Mouse (Mus musculus): ENCODE measurements around the gene Asb14. TPM values are rescaled to one million over a fixed set of nuclear protein-coding genes. Genes with fewer than 3 reads are reported as not detected.

Gene Asb14
- polyA plus RNA-seq (2015; fragmentation: Nextera tagmentation; extraction: Ambion mirVana) = not detected in 2 replicates

DNA sequence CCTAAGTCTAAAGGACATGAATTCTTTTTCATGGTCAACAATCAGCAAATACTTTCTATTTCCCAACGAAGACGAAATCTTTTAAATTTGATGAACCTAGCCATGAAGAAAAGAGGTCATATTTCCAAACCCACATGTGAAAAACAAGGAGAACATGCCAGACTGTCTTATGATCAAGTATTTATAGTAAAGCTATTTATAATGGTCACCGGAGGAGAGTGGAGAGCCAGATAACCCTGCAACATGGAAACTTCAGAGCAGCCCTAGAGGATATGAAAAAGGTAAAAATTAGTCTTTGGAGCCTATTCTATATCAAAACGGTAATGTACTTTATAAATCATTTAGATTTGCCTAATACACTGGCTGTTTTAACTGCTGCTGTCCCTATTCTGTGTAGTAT lies at the start of gene Asb14:
Gene Asb14, plus strand, starts transcription at position 166 of the 400 bp plus-strand sequence.
- Histone ChIP-seq H3K9me3 (replicated peaks) (no peaks in the 10 kb centered on the region), H3K4me2 (no peak within 1 kb of the TSS), H3K4me1 (replicated peaks) (0 out of 2 replicates have a peak, but pooled peaks cover 2% of the 10 kb centered on the region), H3K36me3 (no peaks in the 10 kb centered on the region), H3K27me3 (no peaks in the 10 kb centered on the region), H3K27ac (no peak within 1 kb of the TSS), H3K9ac (no peak within 1 kb of the TSS), H3K4me3 (replicated peaks) (no peak within 1 kb of the TSS)
- ATAC-seq (ENCODE audit: low read depth) = no peak
- WGBS (ENCODE audit: insufficient replicate concordance) = 76% methylated on average over 4 of the region's 4 CpGs
- DNase-seq = no peak

DNA sequence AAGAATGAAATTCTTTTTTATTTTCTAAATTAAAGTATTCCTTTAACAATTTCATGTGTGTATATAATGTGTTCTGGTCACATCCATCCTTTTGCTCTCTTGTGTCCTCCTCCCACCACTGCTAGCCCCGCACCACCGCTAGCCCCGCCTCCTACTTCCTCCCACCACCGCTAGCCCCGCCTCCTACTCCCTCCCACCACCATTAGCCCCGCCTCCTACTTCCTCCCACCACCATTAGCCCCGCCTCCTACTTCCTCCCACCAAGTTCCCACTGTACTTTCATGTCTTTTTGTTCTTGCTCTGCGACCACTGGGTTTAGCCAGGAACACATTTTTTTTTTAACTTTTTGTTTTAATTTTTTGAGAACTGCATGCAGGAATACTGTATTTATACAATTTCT lies 41.3 kb upstream of the Asb14 start:
- 54% methylated on average over 8 of the region's 8 CpGs for WGBS (ENCODE audit: insufficient replicate concordance)
- Histone ChIP-seq H3K36me3 (no peaks in the 10 kb centered on the region), H3K4me2 (no peak overlapping the region), H3K9ac (no peak overlapping the region), H3K27me3 (no peaks in the 10 kb centered on the region), H3K4me3 (replicated peaks) (no peak overlapping the region), H3K4me1 (replicated peaks) (peaks cover 3% of the 10 kb centered on the region), H3K27ac (no peak overlapping the region), H3K9me3 (replicated peaks) (no peaks in the 10 kb centered on the region)
- DNase-seq = no peak
- no peak for ATAC-seq (ENCODE audit: low read depth)

DNA sequence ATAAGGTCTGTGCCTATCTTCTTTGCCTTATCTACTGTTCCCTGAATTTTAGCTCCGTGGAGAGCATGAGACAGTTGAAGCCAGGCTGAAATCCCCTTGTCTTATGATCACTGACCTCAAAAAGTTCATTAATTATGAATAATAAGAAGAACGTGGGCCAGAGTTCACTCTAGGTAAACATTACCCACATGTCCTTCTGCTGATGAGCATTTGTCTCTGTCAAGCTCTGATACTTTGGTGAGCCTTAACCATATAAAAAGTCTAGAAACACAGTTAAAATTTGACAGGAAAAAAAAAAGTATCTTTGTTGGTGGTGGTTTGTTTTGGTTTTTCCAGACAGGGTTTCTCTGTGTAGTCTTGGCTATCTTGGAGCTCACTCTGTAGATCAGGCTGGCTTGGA lies 40.3 kb upstream of the Asb14 start:
- no peak overlapping the region for H3K4me2 ChIP-seq
- H3K27me3 ChIP-seq = no peaks in the 10 kb centered on the region
- no peak overlapping the region for H3K9ac ChIP-seq
- H3K9me3 ChIP-seq (replicated peaks) = no peaks in the 10 kb centered on the region
- H3K4me3 ChIP-seq (replicated peaks) = no peak overlapping the region
- peaks cover 6% of the 10 kb centered on the region for H3K4me1 ChIP-seq (replicated peaks)
- no peak overlapping the region for H3K27ac ChIP-seq
- H3K36me3 ChIP-seq = no peaks in the 10 kb centered on the region
- DNase-seq (no peak), ATAC-seq (ENCODE audit: low read depth) (no peak)
- WGBS (ENCODE audit: insufficient replicate concordance) = 48% methylated on average over 2 of the region's 2 CpGs

DNA sequence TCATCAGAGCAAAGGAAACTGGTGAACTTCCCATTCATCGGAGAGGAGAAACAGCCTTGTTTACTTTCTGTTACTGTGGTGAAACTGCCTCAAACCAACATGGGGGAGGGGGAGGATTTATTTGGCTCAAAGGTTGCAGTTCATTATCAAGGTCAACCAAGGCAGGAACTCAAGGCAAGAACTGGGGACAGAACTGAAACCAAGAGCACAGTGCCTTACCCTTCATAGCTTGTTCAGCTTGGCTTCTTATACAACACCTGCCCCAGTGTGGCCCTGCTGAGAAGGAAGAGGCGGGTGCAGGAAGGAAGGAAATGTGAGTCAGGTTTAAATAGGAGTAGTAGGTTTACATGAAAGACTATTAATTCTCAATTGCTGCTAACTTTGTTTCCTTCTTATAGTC lies 36.0 kb upstream of the Asb14 start:
- no peak for ATAC-seq (ENCODE audit: low read depth)
- Histone ChIP-seq H3K4me3 (replicated peaks) (no peak overlapping the region), H3K9ac (no peak overlapping the region), H3K36me3 (no peaks in the 10 kb centered on the region), H3K27me3 (no peaks in the 10 kb centered on the region), H3K4me1 (replicated peaks) (peaks cover 6% of the 10 kb centered on the region), H3K27ac (no peak overlapping the region), H3K4me2 (no peak overlapping the region), H3K9me3 (replicated peaks) (no peaks in the 10 kb centered on the region)
- no peak for DNase-seq
- 25% methylated on average over 2 of the region's 2 CpGs for WGBS (ENCODE audit: insufficient replicate concordance)

DNA sequence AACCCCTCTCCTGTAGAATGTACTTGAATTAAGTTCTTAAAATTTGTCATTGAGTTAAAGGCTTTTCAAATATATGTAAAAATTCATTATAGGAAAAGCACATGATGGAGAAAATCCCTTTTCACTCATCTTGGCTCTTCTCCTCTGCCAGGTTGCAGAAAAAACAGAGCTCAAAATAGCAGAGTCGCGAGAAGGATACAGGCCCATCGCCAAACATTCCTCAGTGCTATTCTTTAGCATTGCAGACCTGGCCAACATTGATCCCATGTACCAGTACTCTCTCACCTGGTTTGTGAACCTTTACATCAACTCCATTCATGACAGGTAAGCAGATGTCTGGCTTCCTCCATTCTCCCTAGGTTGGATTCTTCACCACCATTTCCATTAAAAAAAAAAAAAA lies 35.3 kb upstream of the Asb14 start:
- Histone ChIP-seq H3K4me1 (replicated peaks) (peaks cover 6% of the 10 kb centered on the region), H3K4me2 (no peak overlapping the region), H3K4me3 (replicated peaks) (no peak overlapping the region), H3K36me3 (no peaks in the 10 kb centered on the region), H3K27me3 (no peaks in the 10 kb centered on the region), H3K27ac (no peak overlapping the region), H3K9ac (no peak overlapping the region), H3K9me3 (replicated peaks) (no peaks in the 10 kb centered on the region)
- WGBS (ENCODE audit: insufficient replicate concordance) = 90% methylated on average over 3 of the region's 3 CpGs
- ATAC-seq (ENCODE audit: low read depth) (no peak), DNase-seq (no peak)

DNA sequence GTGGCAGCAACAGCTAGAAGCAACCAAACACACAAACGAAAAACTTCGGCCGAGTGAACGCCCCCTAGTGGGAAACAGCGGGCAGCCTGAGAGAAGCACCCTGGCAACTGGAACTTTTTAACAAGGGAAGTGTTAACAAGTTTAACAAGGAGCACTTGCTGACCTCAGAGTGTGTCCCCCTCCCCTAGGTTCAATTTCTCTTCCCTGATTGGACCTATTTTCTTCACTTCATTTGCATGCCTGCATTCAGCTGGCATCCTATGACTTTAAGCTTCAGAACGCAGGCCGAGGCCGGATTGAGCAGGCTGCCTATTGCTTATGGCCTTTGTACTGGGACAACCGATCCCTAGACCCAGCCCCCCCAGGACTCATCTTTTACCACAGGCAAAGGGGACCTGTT lies 27.0 kb upstream of the Asb14 start:
- H3K36me3 ChIP-seq = no peaks in the 10 kb centered on the region
- no peaks in the 10 kb centered on the region for H3K27me3 ChIP-seq
- H3K9ac ChIP-seq = no peak overlapping the region
- H3K4me1 ChIP-seq (replicated peaks) = no peaks in the 10 kb centered on the region
- no peaks in the 10 kb centered on the region for H3K9me3 ChIP-seq (replicated peaks)
- DNase-seq = no peak
- H3K27ac ChIP-seq = no peak overlapping the region
- no peak for ATAC-seq (ENCODE audit: low read depth)
- 67% methylated on average over 9 of the region's 9 CpGs for WGBS (ENCODE audit: insufficient replicate concordance)
- H3K4me3 ChIP-seq (replicated peaks) = no peak overlapping the region
- H3K4me2 ChIP-seq = no peak overlapping the region

DNA sequence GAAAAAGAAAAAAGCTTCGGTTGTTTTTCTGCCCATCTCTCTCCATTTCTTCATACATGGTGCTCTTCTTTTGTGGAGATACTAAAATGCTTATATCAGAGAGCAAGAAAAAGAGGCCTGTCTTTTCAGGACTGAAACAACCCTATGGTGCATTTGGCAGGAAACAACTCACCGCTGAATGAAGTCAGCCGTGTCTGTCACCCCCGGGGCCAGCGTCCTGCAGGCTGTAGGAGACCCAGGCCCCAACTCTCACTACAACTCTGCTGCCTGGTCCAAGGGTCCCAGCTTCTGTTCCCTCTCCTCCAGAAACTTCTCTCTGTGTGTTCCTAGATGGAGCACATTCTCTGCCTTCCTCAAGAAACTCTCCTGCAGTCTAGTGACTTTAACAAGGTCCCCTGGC lies 26.1 kb upstream of the Asb14 start:
- Histone ChIP-seq H3K9ac (no peak overlapping the region), H3K4me2 (no peak overlapping the region)

DNA sequence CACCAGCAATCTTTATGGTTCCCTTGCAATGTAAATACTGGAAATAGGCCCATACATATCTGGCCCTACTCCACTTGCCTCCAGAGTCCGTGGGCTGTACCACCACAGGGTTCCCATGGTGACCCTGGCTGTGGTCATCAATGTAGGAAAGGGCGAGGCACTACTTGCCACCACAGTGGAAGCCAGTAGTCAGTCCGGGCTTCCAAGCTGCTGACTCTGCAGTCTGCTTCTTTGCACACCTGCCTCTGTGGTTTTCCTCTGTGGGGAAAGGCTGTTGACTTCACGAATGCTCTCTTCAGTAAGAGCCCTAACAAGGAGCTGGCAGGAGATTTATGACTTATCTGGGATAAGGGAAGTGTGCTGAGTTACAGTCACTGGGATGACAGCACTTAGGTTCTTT lies 15.6 kb upstream of the Asb14 start:
- no peaks in the 10 kb centered on the region for H3K36me3 ChIP-seq
- H3K27ac ChIP-seq = no peak overlapping the region
- H3K27me3 ChIP-seq = no peaks in the 10 kb centered on the region
- H3K4me3 ChIP-seq (replicated peaks) = no peak overlapping the region
- no peak overlapping the region for H3K4me2 ChIP-seq
- no peak for DNase-seq
- H3K9ac ChIP-seq = no peak overlapping the region
- ATAC-seq (ENCODE audit: low read depth) = no peak
- H3K4me1 ChIP-seq (replicated peaks) = no peaks in the 10 kb centered on the region
- 16% methylated on average over 4 of the region's 4 CpGs for WGBS (ENCODE audit: insufficient replicate concordance)
- H3K9me3 ChIP-seq (replicated peaks) = no peaks in the 10 kb centered on the region

More for the DNA sequence above, 26.1 kb upstream of the Asb14 start:
- 72% methylated on average over 5 of the region's 5 CpGs for WGBS (ENCODE audit: insufficient replicate concordance)
- ATAC-seq (ENCODE audit: low read depth) (no peak), DNase-seq (no peak)
- Histone ChIP-seq H3K27me3 (no peaks in the 10 kb centered on the region), H3K4me3 (replicated peaks) (no peak overlapping the region), H3K4me1 (replicated peaks) (no peaks in the 10 kb centered on the region), H3K27ac (no peak overlapping the region), H3K9me3 (replicated peaks) (no peaks in the 10 kb centered on the region), H3K36me3 (no peaks in the 10 kb centered on the region)

DNA sequence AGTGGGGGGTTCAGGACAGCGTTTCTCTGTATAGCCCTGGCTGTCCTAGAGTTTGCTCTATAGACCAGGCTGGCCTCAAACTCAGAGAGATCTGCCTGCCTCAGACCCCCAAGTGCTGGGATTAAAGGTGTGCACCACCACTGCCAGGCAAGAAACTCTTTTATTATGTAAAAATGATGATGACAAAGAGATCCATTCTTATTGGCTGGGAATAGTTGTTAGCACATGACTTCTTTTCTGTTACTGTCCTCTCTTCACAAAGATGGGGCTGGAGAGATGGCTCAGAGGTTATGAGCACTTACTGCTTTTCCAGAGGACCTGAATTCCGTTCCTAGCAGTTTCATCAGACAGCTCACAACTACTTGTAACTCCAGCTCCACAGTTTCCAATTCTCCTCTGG lies 14.4 kb upstream of the Asb14 start:
- H3K36me3 ChIP-seq = no peaks in the 10 kb centered on the region
- H3K4me1 ChIP-seq (replicated peaks) = no peaks in the 10 kb centered on the region
- no peak overlapping the region for H3K27ac ChIP-seq
- no peaks in the 10 kb centered on the region for H3K9me3 ChIP-seq (replicated peaks)
- H3K4me3 ChIP-seq (replicated peaks) = no peak overlapping the region
- DNase-seq (no peak), ATAC-seq (ENCODE audit: low read depth) (no peak)
- no peak overlapping the region for H3K4me2 ChIP-seq
- H3K9ac ChIP-seq = no peak overlapping the region
- H3K27me3 ChIP-seq = no peaks in the 10 kb centered on the region
- WGBS (ENCODE audit: insufficient replicate concordance) = 53% methylated on average over 2 of the region's 2 CpGs

DNA sequence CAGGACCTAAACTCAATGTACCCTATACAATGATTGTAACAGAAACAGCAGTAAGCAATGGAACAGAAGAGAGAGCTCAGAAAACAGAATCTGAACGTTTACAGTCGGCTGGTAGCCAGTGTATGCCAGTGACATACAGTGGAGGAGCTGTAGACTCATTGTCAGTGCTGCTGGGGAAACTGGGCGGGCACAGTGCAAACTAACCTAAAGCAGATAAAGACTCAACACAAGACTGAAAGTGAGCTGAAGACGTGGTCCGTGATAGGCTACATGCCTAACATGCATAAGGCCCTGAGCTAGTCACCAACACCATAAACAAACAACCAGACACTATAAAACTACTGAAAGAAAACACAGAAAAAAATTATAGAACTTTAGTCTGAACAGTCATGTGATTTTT lies 12.7 kb upstream of the Asb14 start:
- Histone ChIP-seq H3K4me3 (replicated peaks) (no peak overlapping the region), H3K9me3 (replicated peaks) (no peaks in the 10 kb centered on the region), H3K9ac (no peak overlapping the region), H3K27me3 (no peaks in the 10 kb centered on the region), H3K36me3 (no peaks in the 10 kb centered on the region), H3K4me2 (no peak overlapping the region), H3K27ac (no peak overlapping the region), H3K4me1 (replicated peaks) (no peaks in the 10 kb centered on the region)
- ATAC-seq (ENCODE audit: low read depth) = no peak
- DNase-seq = no peak
- WGBS (ENCODE audit: insufficient replicate concordance) = 47% methylated on average over 5 of the region's 5 CpGs

DNA sequence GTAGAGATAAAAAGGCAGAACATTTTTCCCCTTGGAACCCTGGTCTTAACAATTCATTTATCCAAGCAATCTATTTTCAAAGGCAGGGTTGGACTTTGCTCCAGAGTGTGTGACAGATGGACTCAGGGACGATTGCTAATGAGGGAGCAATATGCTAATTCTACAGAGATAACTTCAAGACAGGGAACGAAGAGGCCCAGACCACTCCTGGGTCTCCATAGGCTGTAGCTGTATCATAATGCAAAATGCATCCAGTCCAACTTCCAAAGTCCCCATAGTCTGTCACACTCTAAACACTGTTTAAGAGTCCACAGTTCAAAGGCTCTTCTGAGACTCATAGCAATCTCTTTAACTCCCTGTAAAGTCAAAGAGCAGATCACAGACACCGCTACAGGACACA lies 7.1 kb upstream of the Asb14 start:
- ATAC-seq (ENCODE audit: low read depth) (no peak), DNase-seq (no peak)
- Histone ChIP-seq H3K4me3 (replicated peaks) (no peak overlapping the region), H3K4me2 (no peak overlapping the region), H3K36me3 (no peaks in the 10 kb centered on the region), H3K4me1 (replicated peaks) (0 out of 2 replicates have a peak, but pooled peaks cover 2% of the 10 kb centered on the region), H3K27me3 (no peaks in the 10 kb centered on the region), H3K9ac (no peak overlapping the region), H3K9me3 (replicated peaks) (no peaks in the 10 kb centered on the region), H3K27ac (no peak overlapping the region)
- WGBS (ENCODE audit: insufficient replicate concordance) = 57% methylated on average over 3 of the region's 3 CpGs

DNA sequence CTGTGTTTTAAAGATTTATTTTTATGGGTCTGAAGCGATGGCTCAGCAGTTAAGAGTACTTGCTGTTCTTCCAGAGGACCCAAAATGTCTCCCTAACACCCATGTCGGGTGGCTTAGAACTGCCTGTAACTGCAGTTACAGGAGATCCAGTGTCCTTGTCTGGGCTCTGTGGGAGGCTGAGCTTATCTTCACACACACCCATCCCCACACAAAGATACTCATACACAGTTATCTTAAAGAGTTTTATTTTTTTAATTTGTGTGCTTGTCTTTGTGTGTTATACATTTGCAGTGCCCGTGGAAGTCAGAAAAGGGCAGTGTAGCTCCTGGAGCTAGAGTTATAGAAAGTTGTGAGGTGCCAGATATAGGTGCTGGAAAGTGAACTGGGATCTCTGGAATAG lies 3.6 kb upstream of the Asb14 start:
- 38% methylated on average over 3 of the region's 3 CpGs for WGBS (ENCODE audit: insufficient replicate concordance)
- Histone ChIP-seq H3K9ac (no peak overlapping the region), H3K4me1 (replicated peaks) (0 out of 2 replicates have a peak, but pooled peaks cover 2% of the 10 kb centered on the region), H3K4me3 (replicated peaks) (no peak overlapping the region), H3K36me3 (no peaks in the 10 kb centered on the region), H3K9me3 (replicated peaks) (no peaks in the 10 kb centered on the region), H3K27ac (no peak overlapping the region), H3K4me2 (no peak overlapping the region), H3K27me3 (no peaks in the 10 kb centered on the region)
- DNase-seq = no peak
- 0 out of 2 replicates have a peak, but pooled peaks have one; percentile 55 for ATAC-seq (ENCODE audit: low read depth)

Data from liver, embryonic 13.5 days (tissue).